Mouse (Mus musculus): ENCODE results near the gene Nrd1. TPM values are rescaled to one million over a fixed set of nuclear protein-coding genes. Genes with fewer than 3 reads are reported as not detected.

Gene Nrd1
- total and polyA plus RNA-seq, 2 experiments from 2014 or later: 35.0 to 63.5 TPM

- WGBS: 27% methylated on average over 4 of the region's 4 CpGs
- Histone ChIP-seq H3K9ac (replicated peaks; ENCODE audit: low read depth, low read length) (no peak overlapping the region), H3K9me3 (replicated peaks; ENCODE audit: control insufficient read depth, low read length) (no peaks in the 10 kb centered on the region), H3K4me2 (ENCODE audit: low read depth, low read length) (no peak overlapping the region), H3K36me3 (replicated peaks; ENCODE audit: control insufficient read depth, insufficient read depth, low read length) (peaks cover 73% of the 10 kb centered on the region), H3K4me3 (ENCODE audit: low read depth, low read length) (no peak overlapping the region), H3K27me3 (ENCODE audit: control insufficient read depth, insufficient read depth, low read length) (no peaks in the 10 kb centered on the region), H3K27ac (ENCODE audit: low read depth) (no peak overlapping the region), H3K4me1 (ENCODE audit: control insufficient read depth, insufficient read depth) (0 out of 2 replicates have a peak, but pooled peaks cover 3% of the 10 kb centered on the region)
- TF ChIP-seq CTCF (IDR thresholded peaks at IDR 0.05; ENCODE audit: low read depth): no peak
- no peak for TF ChIP-seq EP300 (IDR thresholded peaks at IDR 0.05; ENCODE audit: low read depth)
- DNase-seq (ENCODE audit: low spot score): peak; percentile 40
- ATAC-seq (ENCODE audit: insufficient read depth, low read depth): no peak; the same call in 1 of the 2 replicates
Measured at GRCm38 (mm10) chr4:109048258-109048657, 47.8 kb downstream of the Nrd1 start.

GRCm38 (mm10) chr4:109052282-109052681 lies 51.8 kb downstream of the Nrd1 start:
- H3K9ac ChIP-seq (replicated peaks; ENCODE audit: low read depth, low read length): no peak overlapping the region
- no peak overlapping the region for H3K4me3 ChIP-seq (ENCODE audit: low read depth, low read length)
- H3K36me3 ChIP-seq (replicated peaks; ENCODE audit: control insufficient read depth, insufficient read depth, low read length): peaks cover 76% of the 10 kb centered on the region
- WGBS: 62% methylated on average over 1 of the region's 1 CpGs
- no peaks in the 10 kb centered on the region for H3K27me3 ChIP-seq (ENCODE audit: control insufficient read depth, insufficient read depth, low read length)
- DNase-seq (ENCODE audit: low spot score) (no peak), ATAC-seq (ENCODE audit: insufficient read depth, low read depth) (0 out of 2 replicates have a peak, but pooled peaks have one; percentile 27)
- no peaks in the 10 kb centered on the region for H3K9me3 ChIP-seq (replicated peaks; ENCODE audit: control insufficient read depth, low read length)
- no peak for TF ChIP-seq CTCF (IDR thresholded peaks at IDR 0.05; ENCODE audit: low read depth)
- no peak for TF ChIP-seq EP300 (IDR thresholded peaks at IDR 0.05; ENCODE audit: low read depth)
- H3K4me1 ChIP-seq (ENCODE audit: control insufficient read depth, insufficient read depth): 0 out of 2 replicates have a peak, but pooled peaks cover 3% of the 10 kb centered on the region
- H3K27ac ChIP-seq (ENCODE audit: low read depth): no peak overlapping the region
- H3K4me2 ChIP-seq (ENCODE audit: low read depth, low read length): no peak overlapping the region

DNA sequence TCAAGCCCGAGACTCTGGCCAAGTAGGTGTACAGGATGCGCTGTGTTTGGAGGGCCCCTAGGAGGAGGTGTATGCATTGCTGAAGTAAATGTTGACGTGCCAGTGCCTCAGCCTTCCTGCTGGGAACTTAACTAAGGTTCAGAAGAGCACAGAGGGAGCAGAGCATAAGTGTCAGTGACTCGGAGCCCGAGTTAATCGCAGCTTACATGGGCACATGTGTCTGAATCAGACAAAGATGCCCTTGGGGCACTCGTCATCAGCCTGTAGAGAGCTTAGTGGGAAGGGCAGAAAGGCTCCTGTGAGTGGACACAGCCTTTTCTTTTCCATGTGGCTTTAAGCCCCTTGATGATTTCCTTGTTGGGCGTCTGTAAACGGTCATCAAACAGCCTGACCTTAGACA lies 53.5 kb downstream of the Nrd1 start:
- H3K27ac ChIP-seq (ENCODE audit: low read depth): no peak overlapping the region
- WGBS: 88% methylated on average over 9 of the region's 9 CpGs
- ATAC-seq (ENCODE audit: insufficient read depth, low read depth) (no peak), DNase-seq (ENCODE audit: low spot score) (no peak)
- H3K4me3 ChIP-seq (ENCODE audit: low read depth, low read length): no peak overlapping the region
- no peaks in the 10 kb centered on the region for H3K9me3 ChIP-seq (replicated peaks; ENCODE audit: control insufficient read depth, low read length)
- H3K36me3 ChIP-seq (replicated peaks; ENCODE audit: control insufficient read depth, insufficient read depth, low read length): peaks cover 82% of the 10 kb centered on the region
- no peak overlapping the region for H3K9ac ChIP-seq (replicated peaks; ENCODE audit: low read depth, low read length)
- no peaks in the 10 kb centered on the region for H3K27me3 ChIP-seq (ENCODE audit: control insufficient read depth, insufficient read depth, low read length)
- H3K4me1 ChIP-seq (ENCODE audit: control insufficient read depth, insufficient read depth): no peaks in the 10 kb centered on the region
- TF ChIP-seq EP300 (IDR thresholded peaks at IDR 0.05; ENCODE audit: low read depth): no peak
- TF ChIP-seq CTCF (IDR thresholded peaks at IDR 0.05; ENCODE audit: low read depth): no peak
- no peak overlapping the region for H3K4me2 ChIP-seq (ENCODE audit: low read depth, low read length)

GRCm38 (mm10) chr4:109056351-109056750 lies 55.9 kb downstream of the Nrd1 start:
- 87% methylated on average over 7 of the region's 7 CpGs for WGBS
- DNase-seq (ENCODE audit: low spot score) (no peak), ATAC-seq (ENCODE audit: insufficient read depth, low read depth) (no peak)
- H3K4me2 ChIP-seq (ENCODE audit: low read depth, low read length): no peak overlapping the region
- H3K4me3 ChIP-seq (ENCODE audit: low read depth, low read length): no peak overlapping the region
- H3K36me3 ChIP-seq (replicated peaks; ENCODE audit: control insufficient read depth, insufficient read depth, low read length): peaks cover 86% of the 10 kb centered on the region
- no peaks in the 10 kb centered on the region for H3K9me3 ChIP-seq (replicated peaks; ENCODE audit: control insufficient read depth, low read length)
- no peak overlapping the region for H3K27ac ChIP-seq (ENCODE audit: low read depth)
- TF ChIP-seq CTCF (IDR thresholded peaks at IDR 0.05; ENCODE audit: low read depth) (no peak), EP300 (IDR thresholded peaks at IDR 0.05; ENCODE audit: low read depth) (no peak)
- no peak overlapping the region for H3K9ac ChIP-seq (replicated peaks; ENCODE audit: low read depth, low read length)
- H3K4me1 ChIP-seq (ENCODE audit: control insufficient read depth, insufficient read depth): no peaks in the 10 kb centered on the region
- no peaks in the 10 kb centered on the region for H3K27me3 ChIP-seq (ENCODE audit: control insufficient read depth, insufficient read depth, low read length)

DNA sequence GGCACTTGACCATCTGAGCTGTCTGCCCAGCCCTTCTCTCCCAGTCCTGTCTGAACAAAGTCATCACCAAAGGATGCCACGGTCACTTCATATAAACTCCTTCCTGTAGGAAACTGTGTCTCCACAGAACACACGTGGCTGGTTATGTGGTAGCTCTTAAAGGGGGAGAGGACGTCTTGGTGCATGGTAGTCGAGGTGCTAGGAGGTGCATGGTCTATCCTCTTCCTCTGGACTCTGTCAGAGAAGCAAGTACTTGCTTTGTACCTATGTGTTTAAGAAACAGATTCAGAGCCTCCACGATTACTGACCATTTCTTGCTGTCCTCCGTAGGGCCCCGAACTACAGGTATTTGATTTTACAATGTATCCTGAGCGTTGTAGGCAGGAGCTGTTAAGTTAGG lies 57.2 kb downstream of the Nrd1 start:
- Histone ChIP-seq H3K4me1 (ENCODE audit: control insufficient read depth, insufficient read depth) (no peaks in the 10 kb centered on the region), H3K27me3 (ENCODE audit: control insufficient read depth, insufficient read depth, low read length) (no peaks in the 10 kb centered on the region), H3K27ac (ENCODE audit: low read depth) (no peak overlapping the region), H3K36me3 (replicated peaks; ENCODE audit: control insufficient read depth, insufficient read depth, low read length) (peaks cover 91% of the 10 kb centered on the region), H3K4me2 (ENCODE audit: low read depth, low read length) (no peak overlapping the region), H3K9ac (replicated peaks; ENCODE audit: low read depth, low read length) (no peak overlapping the region), H3K4me3 (ENCODE audit: low read depth, low read length) (no peak overlapping the region), H3K9me3 (replicated peaks; ENCODE audit: control insufficient read depth, low read length) (no peaks in the 10 kb centered on the region)
- no peak for DNase-seq (ENCODE audit: low spot score)
- ATAC-seq (ENCODE audit: insufficient read depth, low read depth): no peak
- TF ChIP-seq EP300 (IDR thresholded peaks at IDR 0.05; ENCODE audit: low read depth) (no peak), CTCF (IDR thresholded peaks at IDR 0.05; ENCODE audit: low read depth) (no peak)
- 93% methylated on average over 8 of the region's 8 CpGs for WGBS

- H3K9me3 ChIP-seq (replicated peaks; ENCODE audit: control insufficient read depth, low read length): no peaks in the 10 kb centered on the region
- ATAC-seq (ENCODE audit: insufficient read depth, low read depth) (no peak), DNase-seq (ENCODE audit: low spot score) (no peak)
- H3K4me1 ChIP-seq (ENCODE audit: control insufficient read depth, insufficient read depth): no peaks in the 10 kb centered on the region
- H3K9ac ChIP-seq (replicated peaks; ENCODE audit: low read depth, low read length): no peak overlapping the region
- no peak overlapping the region for H3K27ac ChIP-seq (ENCODE audit: low read depth)
- H3K36me3 ChIP-seq (replicated peaks; ENCODE audit: control insufficient read depth, insufficient read depth, low read length): peaks cover 95% of the 10 kb centered on the region
- H3K4me3 ChIP-seq (ENCODE audit: low read depth, low read length): no peak overlapping the region
- no peak overlapping the region for H3K4me2 ChIP-seq (ENCODE audit: low read depth, low read length)
- TF ChIP-seq CTCF (IDR thresholded peaks at IDR 0.05; ENCODE audit: low read depth) (no peak), EP300 (IDR thresholded peaks at IDR 0.05; ENCODE audit: low read depth) (no peak)
- no peaks in the 10 kb centered on the region for H3K27me3 ChIP-seq (ENCODE audit: control insufficient read depth, insufficient read depth, low read length)
- WGBS: 74% methylated on average over 4 of the region's 4 CpGs
Measured at GRCm38 (mm10) chr4:109059255-109059821, 58.9 kb downstream of the Nrd1 start.

Measured in heart, postnatal 0 days (tissue).